Mouse (Mus musculus) thymus, postnatal 25 days (tissue): ENCODE measurements around the gene 1700028K03Rik.

Experiments used
- DNase-seq: peaks from one replicate; pipeline ENCODE4 v3.0.0; 2022

Gene 1700028K03Rik

DNA sequence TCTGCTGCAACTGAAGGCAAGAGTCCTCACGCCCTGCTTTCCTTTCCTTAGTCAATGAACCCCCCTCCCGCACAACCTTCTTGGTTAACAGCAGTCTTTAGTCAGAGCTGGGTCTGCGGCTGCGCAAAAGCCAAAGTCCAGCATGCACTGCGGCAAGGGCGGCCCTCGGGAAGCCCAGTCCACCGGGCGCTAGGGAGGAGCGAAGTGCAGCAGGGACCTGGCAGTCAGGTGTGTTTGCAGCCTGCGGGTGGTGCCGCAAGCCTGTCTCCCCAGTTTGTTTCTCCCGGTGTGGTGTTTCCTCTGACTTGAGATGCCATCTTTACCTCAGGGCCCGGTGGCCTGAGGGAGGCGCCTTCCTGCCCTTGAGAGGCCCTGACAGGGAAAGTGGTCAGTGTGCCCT, at the start of gene 1700028K03Rik:
TSS of gene 1700028K03Rik (plus strand) at position 129 of the 400 bp plus-strand sequence.
- no peak for DNase-seq

DNA sequence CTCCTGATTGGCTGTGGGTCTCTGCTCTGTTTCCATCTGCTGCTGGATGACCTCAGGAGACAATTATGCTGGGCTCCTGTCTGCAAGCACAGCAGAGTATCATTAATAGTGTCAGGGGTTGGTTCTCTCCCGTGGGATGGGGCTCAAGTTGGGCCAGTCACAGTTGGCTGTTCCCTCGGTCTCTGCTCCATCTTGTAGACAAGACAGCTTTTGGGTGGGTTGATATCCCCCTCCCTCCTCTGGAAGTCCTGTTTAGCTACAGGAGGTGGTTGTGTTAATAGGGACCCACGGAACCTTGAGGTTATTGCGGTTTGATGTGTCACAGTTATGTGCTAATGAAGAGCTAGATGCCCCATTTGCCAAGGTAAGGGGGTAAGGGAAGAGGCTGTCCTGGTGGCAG, 45.5 kb upstream of the 1700028K03Rik start:
- DNase-seq, result no peak

DNA sequence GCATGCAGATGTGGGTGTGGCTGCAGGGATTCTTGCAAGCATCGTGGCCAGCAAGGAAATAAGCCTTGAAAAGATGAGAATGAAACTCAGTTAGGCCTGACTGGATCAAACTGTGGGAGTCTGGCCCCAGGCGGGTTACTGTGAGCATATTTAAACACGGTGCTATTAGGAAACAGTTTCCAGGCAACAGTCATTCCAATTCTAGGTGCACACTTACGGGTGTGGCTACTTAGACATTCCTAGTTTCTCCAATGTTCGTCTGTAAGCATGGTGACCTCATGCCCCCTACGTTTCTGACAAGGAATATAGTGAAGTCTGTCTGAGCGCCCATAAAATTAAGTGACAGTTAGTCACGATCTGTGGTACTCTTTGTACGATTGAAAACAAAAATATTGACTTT, 43.5 kb upstream of the 1700028K03Rik start:
- DNase-seq, result no peak

DNA sequence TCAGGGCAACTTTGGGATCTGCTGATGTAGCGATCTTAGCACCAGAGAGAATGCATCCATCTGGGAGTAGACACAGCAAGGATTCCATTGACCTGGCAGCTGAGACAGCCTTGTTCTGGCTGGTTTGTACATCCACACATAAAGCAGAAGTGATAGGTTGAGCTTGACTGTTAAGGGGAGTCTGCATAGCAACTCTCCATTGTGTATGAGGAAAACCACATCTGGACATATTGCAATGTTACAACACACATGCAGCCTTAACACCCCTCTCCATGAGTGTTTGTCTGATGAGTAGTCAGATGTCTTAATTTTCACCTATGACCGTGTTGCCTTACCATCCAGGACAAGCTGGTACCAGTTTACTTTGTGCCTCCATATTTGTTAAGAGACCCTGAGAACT, 42.0 kb upstream of the 1700028K03Rik start:
- DNase-seq, result no peak

DNA sequence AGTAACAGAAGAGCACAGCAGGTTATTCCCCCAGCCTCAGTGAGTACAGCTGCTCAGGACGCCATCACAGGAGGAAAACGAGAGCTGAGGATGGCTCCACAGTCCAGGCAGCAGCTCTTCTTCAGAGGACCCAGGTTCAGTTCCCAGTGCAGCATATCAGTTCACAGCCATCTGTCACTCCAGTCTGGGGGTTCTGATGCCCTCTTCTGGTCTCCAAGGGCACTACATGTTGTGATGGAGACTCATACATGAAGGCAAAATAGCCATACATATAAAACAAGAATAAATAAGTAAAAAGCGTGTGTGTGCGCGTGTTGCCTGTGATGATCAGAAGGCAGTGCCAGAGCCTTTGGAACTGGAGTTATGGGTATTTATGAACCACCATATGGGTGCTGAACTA, 39.8 kb upstream of the 1700028K03Rik start:
- no peak for DNase-seq

DNA sequence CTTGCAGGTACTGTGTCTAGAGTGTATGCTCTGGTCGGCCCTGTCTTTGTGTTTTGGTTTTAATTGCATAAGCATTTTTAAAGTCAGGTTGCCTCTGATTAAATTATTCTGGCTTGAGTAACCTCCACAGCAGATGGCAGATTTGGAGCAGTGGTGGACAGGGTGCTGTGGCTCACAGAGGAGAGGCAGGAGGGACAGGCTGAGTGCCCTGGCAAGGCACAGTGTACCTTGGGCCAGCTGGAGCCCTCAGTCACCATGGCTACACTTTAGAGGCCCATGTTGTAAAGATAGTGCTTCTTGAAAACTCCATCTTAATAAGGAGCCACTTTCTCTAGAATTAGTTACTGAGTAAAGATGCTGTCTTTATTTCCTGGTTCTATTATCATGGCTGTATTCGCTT, 38.5 kb upstream of the 1700028K03Rik start:
- DNase-seq, result no peak

DNA sequence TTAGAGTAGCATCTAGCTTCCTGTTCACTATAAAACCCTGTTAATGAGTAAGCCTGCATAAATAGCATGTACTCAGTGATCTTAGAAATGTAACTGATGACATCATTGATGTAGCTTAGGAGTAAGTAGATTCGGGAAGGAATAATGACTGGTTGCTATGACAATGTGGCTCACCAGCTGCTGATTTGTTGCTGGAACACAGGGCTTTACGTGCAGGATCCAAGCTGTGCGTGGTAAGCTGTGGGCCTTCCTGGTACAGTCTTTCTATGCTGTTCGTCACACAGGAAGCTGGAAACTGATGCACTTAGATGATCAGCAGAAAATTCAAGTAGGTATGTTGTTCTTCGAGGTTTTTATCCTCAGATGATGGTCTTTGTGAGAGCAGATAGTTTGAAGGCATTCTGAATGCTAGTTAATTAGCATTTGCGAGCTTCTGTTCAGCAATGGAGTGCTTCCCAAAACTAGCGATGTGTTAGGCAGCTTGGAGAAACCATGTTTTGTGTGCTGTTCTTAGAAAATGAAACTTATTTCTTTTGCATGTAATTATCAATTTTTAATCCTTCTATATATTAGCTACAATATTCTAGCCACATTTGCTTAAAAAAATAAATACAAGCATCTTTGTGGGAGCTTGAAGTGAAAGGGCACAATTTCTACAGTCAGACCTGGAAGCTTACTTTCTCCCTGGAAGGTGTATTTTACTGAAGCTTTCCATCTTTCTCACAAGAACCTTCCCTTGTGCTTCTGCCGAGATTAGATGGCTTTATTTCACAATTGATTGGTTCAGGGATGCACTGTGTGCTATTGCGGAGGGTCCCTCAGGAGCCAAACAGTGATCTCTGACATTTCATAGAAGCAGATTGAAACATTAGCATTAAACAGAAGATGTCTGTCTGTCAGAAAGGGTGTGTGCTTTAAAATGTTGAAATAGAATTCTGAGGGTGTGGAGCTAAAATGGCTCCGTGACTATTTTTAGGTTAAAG, 36.7 kb upstream of the 1700028K03Rik start:
- peak; percentile 41 for DNase-seq

DNA sequence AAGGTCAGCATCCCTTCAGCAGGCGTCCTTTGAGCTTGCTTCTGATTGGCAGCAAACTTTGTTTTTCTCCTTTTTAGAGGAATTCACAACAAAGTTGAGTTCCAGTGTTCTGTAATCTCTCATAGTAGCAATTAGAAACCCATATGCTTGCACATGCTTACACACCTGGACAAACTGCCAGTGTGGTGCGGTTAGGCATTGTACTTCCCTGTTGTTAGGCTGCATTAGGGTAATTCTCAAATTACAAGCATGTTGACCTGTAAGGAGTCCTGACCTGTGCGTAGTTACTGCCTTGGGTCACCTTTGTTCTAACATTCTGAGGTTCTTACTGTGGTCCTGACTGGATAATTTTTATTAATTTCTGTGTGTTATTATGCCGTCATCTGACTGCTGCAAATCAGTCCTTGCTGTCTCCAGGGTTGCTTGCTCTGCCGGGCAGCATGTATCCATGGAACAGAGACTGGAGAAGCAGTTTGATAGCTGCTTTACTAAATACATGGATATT, 35.7 kb upstream of the 1700028K03Rik start:
- peak; percentile 25 for DNase-seq

DNA sequence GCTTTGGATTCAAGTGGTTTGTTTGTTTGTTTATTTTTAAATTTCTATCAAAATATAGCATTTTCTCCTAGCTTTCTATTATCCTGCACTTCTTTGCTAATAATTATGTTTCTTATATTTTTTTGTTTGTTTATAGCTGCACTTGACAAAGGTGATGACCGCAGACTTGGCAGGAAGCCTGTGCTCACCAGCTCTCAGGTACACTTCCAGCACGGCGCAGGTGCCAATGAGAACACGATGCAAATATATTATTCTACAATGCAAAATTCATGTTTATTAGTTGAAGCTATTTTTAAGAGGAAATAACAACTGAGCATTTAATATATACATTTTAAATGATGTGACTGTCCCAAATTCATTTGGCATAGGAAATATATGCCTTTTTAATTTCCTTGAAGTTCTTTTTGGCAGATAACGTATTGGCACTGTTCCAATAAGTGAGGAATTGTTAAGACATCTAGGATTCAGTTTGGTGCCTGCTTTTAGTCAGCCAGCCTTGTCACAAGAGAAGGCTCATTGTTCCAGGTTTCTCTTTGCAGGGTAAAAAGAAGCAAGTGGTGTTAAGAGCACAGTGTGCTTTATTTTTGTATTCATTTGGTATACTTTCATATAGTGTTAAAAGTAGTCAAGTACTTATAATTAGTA, 34.5 kb upstream of the 1700028K03Rik start:
- DNase-seq, result no peak

DNA sequence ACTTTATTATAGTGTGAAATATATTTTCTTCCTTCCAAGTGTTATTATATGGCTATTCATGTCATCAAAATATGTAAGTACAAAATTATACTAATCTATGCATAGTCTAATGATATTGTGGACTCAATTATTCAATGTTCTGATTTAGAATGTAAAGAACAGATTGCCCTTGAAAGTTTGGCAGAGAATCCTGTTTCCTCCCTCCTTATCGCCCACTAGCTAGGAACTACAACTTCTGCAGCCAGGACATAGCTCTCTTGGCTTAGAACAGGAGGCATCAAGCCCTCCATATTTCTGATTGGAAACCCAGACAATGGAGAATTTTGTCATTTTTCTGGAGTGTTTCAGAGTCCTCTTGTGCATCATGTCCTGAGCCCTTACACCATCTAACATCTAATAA, 33.8 kb upstream of the 1700028K03Rik start:
- no peak for DNase-seq

DNA sequence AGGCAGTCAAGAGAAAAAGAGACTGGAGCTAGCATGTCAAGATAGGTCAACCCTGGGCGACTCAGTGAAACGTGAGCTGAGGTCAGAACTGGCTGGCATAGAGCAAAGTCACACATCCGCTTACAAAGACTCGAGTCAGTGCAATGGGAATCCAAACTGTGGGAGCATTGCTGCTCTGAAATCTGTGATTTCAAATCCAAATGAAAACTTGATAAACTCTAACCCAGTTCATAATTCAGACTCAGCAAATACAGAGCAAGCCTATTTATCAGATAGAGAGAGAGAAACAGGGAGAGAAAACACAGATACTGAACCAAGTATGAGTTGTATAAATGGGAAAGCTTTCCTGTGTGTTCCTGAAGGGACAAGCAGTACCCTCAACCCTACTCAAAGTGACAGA, 27.2 kb upstream of the 1700028K03Rik start, which contains the start of gene Gm42669:
TSS of gene Gm42669 (plus strand) at position 301 of the 400 bp plus-strand sequence.
- DNase-seq, result no peak

DNA sequence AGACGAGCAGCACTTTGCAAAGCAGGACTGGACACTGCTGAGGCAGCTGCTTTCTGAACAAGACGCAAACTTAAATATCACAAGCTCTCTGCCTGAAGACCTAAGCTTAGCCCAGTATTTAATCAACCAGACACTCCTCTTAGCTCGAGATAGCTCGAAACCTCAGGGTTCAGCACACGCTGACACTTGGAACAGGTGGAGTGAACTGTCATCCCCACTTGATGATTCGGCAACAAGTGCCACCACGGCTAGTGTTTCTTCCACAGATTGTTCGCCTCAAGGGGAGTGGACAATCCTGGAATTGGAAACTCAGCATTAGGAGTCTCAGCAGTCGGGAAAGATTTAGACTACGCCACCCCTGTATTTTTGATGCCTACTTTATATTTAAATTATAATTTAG, 24.0 kb upstream of the 1700028K03Rik start:
- DNase-seq, result no peak

DNA sequence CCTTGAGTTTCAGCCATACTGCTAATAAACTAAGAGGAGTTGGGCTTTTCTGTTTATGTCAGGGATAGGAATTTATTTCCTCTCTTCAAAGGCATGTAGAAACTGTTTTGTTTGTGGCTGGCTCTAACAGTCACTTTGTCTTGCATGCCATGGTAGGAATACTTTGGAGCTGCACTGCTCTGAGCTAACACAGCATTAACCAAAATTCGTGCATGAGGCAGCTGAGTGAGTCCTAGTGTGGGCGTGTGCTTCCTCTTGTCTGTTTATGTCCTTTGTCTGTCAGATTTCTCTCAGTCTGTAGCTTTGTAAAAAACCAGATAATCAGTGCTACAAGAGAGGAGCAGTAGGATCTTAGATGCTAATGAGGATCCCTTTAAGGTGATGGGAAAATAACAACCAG, 23.2 kb upstream of the 1700028K03Rik start:
- no peak for DNase-seq

DNA sequence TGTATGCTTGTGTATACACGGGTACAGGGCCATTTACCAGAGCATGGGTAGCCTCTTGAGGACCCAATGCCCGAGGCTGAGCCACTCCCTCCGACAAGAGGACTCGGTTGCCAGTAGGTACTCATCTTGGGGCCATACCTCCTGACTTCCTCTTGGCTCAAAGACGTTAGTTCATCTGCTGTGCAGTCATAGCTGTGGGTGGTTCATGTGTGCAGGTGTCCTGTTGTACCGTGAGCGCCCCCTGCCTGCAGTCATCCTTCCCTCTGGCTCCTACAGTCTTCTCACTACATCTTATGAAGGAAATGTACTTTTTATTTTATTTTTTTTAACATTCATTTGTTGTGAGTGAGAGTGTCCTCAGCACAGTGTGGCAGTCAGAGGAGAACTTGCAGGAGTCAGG, 20.9 kb upstream of the 1700028K03Rik start:
- peak; percentile 87 for DNase-seq

DNA sequence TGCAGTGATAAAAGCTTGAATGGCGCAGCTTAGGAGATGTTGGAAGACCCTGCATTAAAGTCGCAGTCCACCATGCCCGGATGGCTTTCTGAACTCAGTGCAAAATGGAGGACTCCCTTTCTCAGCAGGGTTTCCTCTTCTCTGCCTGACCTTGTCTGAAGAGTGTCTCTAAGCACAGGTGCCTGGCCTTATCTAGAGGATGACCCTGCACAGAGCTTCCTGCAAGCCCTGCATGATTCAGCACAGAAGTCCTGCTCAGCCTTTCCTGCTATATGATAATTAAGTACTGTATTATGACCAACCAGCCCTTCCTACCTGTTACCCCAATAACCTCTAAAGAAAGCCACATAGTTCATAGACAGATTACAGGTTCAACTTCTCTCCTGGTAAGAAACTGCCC, 19.1 kb upstream of the 1700028K03Rik start:
- no peak for DNase-seq

DNA sequence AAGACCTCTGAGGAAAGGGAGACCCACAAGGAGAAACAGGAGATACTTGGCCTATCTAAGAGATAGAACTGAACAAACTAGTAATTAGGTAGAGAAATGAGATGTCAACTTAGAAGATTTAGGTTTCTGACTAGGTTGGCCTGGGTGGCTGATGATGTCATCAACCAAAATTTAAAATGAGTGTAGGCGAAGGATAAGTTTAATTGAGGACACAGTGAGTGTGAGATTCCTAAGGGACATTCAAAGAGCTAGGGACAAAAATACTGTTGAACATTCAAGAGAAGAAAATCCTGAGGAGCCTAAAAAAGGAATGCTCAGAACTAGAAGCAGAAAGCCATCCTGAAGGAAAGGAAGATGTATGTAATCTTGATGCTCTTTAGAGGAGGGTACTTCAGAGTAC, 18.4 kb upstream of the 1700028K03Rik start:
- no peak for DNase-seq

DNA sequence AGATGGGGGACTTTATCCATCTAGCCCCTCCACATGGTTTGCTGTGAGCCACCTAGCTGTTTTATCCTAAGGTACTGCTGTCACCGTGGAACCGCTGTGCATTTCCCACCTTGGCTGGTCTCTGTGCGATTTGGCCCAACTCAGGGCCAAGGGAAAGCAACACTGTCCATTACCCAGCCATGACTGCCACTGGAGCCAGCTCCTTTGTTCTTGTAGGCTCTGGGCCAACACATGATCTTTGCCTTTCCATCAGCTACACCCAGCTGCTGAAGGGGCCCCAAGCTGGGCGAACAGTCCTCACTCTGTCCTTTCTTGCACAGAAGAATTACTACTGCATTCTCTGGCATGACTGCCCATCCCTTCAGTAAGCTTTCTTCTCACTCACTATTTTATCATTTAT, 15.9 kb upstream of the 1700028K03Rik start:
- no peak for DNase-seq

DNA sequence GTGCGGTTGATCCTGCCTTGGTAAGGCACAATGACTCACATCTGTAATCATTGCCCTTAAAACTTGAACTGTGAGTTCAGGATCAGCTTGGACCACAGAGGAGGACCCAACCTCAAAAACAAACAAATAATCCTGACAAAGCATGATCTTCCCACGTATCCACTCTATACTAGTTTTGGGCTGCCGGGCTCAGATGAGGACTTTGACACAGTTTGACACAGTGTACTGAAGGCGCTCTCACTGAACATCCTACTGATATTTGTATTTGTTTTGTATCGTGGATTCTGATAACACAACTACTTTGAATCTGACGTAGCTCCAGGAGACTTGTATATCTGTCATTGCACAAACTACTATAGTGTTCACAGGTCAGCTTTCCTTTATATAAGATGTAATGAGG, 13.1 kb upstream of the 1700028K03Rik start:
- DNase-seq, result no peak

DNA sequence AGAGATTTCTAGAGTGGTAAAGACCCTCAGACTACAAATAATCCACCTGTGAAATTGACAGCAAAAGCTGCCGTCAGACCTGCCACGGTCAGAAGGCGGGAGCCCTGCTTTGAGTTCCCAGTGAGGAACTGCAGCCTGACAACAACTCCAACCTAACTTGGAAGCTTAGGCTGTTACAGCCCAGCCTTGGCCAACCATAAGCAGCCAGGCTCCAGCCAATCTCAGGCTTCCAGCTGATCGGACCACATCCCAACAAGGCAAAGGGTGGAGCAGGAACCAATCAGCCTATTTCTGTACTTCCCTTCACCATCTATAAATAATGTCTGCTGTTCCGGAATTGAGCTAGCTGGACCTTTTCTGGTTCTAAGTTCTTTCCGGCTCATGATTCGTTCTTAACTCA, 12.6 kb upstream of the 1700028K03Rik start:
- DNase-seq, result no peak

DNA sequence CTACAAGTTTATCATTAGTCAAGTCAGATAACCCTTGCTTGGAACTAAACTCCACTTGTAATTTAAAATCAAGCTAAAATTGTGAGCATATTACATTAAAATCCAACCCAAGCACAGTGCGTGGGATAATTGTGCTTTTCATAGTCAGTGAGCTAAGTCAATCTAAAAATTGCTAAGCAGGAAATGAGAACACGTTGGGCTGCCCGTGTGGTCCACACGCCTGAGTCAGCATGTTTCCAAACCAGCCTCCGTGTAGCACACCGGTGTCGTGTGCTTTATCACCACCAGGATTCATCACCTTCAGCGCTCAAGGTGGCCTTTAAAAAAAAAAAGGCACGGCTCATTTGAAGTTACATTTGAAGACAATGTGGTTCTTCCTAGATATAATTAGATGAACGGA, 10.2 kb upstream of the 1700028K03Rik start:
- no peak for DNase-seq

DNA sequence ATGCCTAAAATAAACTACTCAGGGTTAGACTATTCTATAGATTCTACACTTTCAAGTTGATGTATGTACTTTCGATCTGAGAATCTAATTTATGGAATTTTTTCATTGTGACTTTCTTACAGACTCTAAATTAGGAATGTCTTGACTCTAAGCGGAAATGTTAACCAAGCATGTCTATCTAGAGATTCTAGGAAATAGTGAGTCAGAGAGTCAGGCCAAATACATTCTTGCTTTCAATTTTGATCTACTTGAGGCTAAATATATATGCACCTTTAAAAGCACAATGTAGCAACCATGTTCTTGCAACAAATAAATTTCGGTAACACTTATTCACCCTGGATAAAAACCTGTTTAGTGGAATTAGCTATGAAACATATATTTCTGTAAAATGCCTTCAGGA, 5.7 kb upstream of the 1700028K03Rik start:
- DNase-seq, result no peak

DNA sequence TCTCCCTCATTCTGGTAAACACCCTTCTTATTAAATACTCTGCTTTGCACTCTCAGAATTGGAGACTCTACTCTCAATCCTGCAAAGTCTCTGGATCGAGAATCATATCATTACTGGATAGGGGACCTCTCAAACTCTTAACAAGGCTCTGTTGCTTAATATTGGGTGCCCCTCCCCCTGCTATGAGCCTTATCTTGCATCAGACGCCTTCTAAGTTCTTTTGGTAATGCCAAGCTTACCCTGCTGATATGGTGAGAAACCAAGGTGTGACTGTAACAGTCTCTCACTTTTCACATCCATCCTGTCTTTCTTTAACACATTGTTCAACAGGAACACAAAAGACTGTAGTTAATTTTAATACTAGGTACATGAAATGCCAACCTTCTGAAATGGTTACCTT, 919 bp upstream of the 1700028K03Rik start:
- no peak for DNase-seq

DNA sequence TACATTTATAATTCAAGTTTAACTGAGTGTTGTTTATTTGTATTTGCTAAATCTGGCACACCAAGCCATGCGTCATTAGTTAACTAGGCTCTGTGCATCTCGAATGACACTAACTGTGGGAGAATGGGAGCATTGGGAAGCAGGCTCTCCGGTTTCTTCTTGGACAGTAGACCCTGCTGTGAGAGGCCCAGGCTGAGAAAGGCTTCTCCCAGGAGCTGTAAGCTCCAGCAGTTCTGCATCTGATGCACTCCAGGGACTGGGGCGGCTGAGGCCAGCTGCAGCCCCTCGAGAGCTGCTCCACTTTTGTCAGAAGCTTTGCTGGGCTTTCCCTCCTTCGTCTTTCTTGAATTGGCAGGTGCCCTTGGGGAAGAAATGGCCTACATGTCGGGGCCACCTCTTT, 7.2 kb downstream of the 1700028K03Rik start:
- no peak for DNase-seq

DNA sequence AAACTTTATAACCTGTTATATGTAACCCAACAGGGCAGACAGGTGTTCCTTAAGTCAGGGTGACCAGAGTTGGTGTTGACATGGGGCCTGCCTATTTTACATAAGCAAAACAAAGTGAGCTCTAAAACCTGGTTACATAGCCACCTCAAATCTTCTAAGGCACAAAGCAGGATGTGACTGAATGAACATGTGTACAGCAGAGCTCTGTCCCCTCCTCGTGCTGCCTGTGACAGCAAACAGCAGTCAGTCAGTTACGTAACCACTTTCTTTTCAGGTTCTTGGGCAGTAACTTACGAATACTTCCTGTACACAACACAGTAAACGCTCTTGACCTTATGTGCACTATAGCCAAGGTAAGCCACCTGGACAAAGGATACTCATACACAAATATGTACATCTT, 11.4 kb downstream of the 1700028K03Rik start:
- DNase-seq, result no peak
